Mouse (Mus musculus) regulatory T cell (primary cell): ENCODE data around the gene Phldb2.

ENCODE experiments used
- in situ Hi-C: fragments of 300-600 bp; cut with MboI, MseI; formaldehyde crosslinking; loops from one replicate; pipeline ENCODE4 v1.15.1; 2025; ENCODE audit warnings: high pct_unique_total_duplicates

The Phldb2 gene

DNA sequence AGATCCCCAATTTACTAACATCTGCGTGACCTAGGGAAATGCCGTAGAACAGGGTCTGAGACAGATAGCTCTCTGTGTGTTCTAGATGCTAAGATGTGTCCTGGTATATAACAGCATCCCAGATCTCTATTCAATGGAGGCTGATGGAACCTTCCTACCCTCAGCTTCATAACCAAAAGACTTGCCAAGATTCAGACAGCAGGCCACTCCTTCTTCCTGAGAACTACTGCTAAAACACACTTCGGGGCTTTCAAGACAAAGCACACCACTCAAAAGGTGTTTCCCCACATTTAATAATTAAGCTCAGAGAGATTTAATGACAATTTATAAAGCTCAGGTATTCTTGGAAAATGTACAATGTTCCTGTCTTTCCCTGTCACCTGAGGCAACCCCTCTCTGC is 111.6 kb downstream of the Phldb2 start:
- in situ Hi-C loops, result no loop called here

GRCm38 (mm10) chr16:45841016-45841415 is 112.4 kb downstream of the Phldb2 start:
- in situ Hi-C loops, result no loop called here

DNA sequence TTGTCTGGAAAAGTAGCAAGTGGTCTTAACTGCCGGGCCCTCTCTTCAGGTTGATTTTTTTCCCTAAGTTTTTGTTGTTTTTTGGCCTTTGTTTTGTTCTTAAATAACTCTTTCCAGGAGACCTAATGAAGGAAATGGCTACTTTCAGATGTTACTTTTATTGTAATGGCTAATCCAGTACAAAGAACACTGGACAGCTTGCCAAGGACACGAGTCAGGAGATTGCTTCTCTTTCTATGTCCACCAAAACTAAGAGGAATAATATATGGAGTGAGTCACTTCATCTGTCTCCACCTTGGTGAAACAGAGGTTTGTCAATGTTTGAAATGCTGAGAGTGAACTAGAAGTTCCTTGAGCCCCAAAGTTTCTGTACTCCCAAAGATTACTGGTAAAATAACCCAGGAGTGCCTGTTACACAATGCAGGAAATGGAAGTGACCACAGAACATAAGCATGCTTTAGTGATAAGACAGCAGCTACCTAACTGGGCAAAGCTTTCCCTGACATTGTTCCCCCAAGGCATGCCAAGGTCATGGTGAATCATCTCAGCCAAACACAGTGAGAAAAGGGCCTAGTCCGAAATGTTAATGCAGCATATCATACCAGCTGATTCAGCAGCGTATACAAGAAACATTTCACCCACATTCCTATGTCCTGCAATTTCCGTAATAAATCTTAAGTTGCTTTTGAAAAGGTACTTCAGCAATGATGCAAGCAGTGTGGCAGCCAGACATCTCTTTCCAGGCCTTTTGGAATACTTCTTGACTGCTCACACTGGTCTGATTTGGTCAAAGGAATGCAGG is 115.7 kb downstream of the Phldb2 start:
- in situ Hi-C loops, result loop anchor here (5.0 kb wide), 2 partner anchors 40 to 55 kb away; no protein-coding TSS in a partner anchor

DNA sequence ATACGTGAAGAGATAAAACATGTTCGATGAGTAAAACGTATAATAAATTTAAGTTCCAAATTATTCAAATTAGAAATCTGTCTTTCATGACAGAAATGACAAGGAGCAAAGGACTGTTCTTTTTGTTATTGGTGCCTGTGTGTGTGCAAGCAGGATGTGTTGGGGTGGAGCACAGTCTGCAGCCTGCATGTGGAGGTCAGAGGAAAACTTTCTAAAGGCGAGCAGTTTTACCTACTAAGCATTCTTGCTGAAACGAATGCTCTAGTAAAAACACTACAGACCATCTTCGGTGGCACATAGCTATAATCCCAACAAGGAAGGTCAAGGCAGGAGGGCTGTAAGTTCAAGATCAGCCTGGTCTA is 120.7 kb downstream of the Phldb2 start:
- in situ Hi-C loops, result no loop called here

DNA sequence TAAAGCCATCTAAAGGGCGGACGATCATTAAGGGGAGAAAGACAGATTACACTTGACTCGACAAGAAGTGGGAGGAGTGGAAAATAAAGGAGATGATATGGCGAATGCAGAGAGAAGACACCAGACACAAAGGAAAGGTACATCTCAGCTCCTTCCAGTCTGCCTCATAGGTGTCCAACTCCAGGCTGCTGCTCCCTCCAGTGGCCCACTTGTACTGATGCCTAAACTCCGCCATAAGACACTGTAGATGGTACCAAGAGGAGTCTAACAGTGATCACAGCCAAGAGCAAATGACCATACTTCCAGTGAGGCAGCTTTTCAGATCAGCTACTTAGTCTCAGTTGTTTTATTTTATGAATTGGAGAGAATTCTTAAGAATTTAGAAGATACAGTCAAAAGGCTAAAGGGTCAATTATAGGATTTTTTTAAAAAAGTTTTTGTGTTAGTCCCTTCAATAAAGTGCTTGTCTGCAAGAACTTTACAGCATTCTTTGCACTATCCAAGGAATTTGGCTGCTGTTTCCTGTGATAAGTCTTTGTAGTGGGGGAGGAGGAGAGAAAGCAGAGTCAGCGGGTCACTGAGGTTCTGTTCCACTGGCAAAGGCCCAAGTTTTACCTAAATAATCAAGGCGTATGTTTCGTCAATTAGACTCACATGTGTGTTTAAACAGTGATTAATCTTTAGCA is 121.2 kb downstream of the Phldb2 start:
- in situ Hi-C loops, result no loop called here

DNA sequence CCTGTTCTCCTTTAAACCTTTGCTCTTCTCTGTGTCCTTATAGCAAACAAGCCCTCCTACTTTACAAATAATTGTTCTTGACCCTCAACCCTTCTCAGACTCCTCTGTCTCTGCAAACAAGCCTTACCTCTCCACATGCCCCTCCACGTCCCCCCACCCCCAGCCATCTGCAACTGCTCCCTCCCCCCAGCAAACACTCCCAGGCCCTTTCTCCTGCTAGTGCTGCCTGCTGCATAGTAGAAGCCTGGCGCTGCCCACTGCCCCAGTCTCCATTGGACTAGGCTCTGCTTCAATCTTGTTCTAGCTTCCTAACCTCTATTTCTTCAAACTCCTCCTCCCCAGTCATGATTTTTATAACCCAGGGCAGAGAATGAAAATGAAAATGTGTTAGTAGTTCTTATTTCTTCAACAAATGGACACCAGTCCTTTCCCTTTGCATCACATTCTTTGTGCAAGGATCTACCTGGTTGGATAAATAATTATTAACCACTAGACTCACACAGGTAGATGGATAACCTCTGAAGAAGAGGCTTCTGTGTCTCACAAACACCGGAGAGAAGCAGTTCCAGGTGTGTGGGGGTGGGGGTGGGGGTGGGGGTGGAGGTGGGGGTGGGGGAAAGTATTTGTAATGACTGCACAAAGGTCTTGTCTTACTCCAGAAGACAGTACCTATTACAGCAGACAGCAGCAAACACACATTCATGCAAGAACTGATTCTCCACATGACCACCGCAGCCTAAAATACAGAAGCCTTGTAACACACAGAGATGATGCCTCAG is 122.1 kb downstream of the Phldb2 start:
- in situ Hi-C loops, result no loop called here

DNA sequence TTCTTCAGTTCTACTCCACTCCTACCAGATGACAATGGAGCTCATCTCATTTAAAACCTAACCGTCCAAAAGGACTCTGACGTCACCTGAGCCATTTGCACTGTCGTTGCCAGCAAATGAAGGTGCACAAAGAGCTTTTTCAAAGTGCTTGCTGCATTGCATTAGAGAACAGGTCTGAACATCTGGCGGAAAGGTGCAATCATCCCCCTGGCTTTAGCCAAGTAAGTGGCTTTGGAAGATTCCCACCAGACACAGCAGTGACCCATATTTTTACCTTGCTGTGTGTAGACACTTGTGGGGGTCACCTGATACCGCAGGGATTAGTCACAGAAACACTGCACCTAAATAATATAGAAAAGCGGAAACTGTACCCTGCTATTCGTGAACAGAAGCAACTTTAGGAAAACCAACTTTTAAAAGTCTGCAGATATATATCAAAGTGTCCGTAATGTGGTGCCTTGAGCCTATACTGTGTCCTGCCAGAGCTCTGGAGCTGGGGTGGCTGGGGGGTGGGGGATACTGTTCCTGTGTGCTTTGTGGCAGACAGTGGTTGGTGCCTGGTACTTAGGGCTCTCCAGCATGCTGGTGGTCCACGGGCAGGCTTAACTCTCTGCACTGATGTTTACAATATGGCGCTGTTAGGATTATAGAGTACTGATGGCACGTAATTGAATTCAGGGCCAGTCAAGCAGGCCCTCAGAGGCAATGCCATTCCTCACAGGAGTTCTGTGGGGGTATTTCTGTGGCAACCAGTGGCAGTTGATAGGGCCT is 123.1 kb downstream of the Phldb2 start:
- in situ Hi-C loops, result no loop called here

- in situ Hi-C loops, result no loop called here
Observed at GRCm38 (mm10) chr16:45825309-45825708, 128.1 kb downstream of the Phldb2 start.

DNA sequence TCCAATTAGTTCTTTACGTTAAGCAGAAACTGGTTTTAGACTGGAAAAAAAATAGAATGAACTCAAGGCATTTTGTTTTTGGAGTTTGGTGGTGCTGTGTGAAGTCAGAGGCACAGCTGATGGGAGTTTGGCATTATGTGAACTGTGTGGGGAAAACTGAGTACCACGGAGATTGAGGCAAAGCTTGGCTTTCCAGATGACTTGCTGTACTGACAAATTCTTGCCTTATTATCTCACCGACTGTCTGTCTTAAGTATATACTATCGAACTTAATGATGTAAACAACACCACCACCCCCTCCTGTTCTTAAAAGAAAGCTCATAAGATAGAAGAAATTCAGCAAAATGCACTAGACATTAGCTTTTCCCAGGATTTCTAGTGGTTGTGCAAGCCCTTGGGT is 129.4 kb downstream of the Phldb2 start:
- in situ Hi-C loops, result no loop called here

DNA sequence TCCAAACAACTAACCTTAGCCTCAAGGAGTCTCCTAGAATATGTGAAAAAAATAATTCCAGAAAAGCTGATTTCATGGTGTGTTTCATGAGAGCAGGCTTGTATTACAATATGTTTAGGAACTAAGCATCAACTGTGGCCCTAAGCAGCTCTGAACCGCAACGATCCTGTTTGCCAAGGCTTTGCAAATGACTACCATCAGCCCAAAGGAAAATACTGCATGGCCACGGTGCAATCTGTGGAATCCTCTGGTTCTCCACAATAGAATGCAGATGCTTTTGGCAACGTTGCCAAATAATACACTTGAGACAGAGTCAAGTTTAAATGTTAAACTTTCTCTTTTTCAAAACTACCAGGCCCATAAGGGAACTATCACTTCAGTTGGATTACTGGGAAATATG is 133.5 kb downstream of the Phldb2 start:
- in situ Hi-C loops, result no loop called here

- in situ Hi-C loops, result no loop called here
Observed at GRCm38 (mm10) chr16:45817795-45818194, 135.6 kb downstream of the Phldb2 start.

DNA sequence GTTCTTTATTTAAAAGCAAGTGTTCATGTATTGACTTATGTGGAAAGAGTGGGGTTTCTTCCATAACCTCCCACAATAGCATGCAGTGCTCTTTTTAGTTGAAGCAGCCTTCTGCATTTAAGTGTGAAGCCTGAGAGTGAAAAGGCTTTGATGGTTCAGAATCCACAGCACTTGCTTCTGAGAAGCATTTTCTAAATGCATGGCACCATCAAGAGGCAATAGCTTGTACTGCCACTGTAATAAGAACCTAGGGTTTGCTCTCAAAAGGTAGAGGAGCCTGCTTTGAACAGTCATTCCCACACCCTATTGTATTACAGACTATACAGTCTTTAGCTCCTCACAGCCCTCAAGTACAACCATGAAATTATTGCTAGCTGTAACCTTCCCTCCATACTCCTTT is 136.7 kb downstream of the Phldb2 start:
- in situ Hi-C loops, result no loop called here

- in situ Hi-C loops, result no loop called here
Observed at GRCm38 (mm10) chr16:45814611-45815010, 138.8 kb downstream of the Phldb2 start.

GRCm38 (mm10) chr16:45811788-45812187 is 141.6 kb downstream of the Phldb2 start:
- in situ Hi-C loops, result no loop called here

DNA sequence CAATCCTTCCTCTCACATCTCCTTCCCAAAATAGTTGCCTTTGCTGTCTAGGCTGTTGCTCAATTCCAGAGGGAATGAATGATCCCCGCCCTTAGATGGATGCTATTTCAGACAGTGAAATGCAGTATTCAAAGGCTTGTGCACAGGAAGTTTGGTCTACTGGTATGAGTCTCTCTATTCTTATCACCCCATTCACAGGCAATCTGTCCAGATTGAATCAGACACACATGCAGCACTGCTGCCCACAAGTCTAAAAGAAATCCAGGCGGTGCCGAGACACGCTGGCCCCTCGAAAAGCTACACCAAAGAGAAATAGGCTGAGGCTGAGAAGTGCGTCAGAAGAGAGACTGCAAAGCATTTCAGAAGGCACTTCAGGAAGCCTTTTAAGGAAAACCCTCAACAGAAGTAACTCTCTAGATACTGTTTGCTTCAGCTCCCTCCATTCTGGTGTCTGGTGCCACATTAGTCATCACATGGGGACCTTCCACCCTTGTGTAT is 142.5 kb downstream of the Phldb2 start:
- in situ Hi-C loops, result no loop called here

DNA sequence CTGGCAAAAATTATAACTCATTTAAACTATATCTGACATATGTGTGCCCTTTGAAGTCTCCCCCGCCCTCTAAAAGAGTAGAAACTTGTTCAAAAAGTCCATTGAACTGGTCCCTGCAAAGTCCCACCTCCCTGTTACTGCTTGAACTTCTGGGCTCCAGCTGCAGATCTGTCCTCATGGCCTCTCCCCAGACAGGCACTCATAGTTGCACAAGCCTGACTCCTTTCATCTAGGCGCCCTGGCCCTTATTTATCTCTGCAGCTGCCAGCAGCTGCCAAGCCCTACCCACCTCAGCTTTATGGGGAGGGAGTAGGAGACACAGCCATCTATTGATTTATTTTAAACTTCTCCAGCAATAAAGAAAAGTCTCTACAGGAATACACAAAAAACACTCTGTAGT is 143.2 kb downstream of the Phldb2 start:
- in situ Hi-C loops, result no loop called here

GRCm38 (mm10) chr16:45804708-45805107 is 148.7 kb downstream of the Phldb2 start:
- in situ Hi-C loops, result no loop called here

DNA sequence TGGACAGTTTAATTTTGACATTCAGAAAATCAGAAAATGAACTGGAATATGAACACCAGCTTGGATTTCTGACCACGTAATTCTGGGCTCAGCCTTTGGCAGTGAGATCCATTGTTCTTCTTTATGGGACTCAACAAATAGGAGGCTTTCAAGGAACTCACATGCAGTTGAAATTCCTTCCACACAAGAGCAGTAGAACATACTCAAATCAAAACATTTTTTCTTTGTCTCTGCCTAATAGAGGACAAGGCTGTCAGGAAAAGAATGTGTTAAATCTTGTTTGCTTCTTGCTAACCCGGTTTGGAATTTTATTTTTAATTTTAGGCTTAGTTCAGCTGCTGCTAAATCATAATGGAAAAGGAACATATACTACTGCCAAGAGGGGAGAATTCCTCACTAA is 153.0 kb downstream of the Phldb2 start:
- in situ Hi-C loops, result no loop called here

DNA sequence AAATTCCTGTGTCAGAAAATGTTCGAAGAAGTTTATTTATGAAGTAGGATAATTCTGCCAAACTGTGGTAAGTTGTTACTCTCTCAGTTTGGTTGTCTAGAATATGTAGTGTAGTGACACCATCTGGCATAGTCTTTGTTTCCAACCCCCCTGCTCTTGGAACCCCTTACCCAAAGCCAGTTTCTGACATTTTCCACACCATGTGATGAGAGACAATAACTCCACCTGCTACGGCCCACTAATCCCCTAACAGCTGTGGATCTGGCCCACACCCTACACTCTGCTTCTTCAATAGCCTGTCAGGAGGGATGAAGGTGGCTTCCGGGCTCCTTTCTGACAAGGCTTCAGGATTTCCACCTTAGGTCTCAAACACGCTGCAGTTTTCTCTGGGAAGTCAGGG is 154.2 kb downstream of the Phldb2 start:
- in situ Hi-C loops, result no loop called here

GRCm38 (mm10) chr16:45798591-45798990 is 154.8 kb downstream of the Phldb2 start:
- in situ Hi-C loops, result no loop called here

GRCm38 (mm10) chr16:45796815-45797214 is 156.6 kb downstream of the Phldb2 start:
- in situ Hi-C loops, result no loop called here
